Mouse (Mus musculus): ENCODE measurements at regions not wholly inside any gene's neighbourhood (a gene's known extent, or its start where the extent isn't known, plus 50 kb on each side); places are given as distances from the start of the nearest gene placed in this dataset.
A peak's percentile ranks its signal among the peaks of the same experiment; 100 is the strongest.

GRCm38 (mm10) chr9:47081407-47081806, 82.9 kb downstream of the Gm4791 start:
- TF ChIP-seq POLR2A (IDR thresholded peaks at IDR 0.05; ENCODE audit: extremely low read depth, insufficient read depth, low read length) (no peak), CTCF (IDR thresholded peaks at IDR 0.05; ENCODE audit: low read depth, low read length) (no peak)
- Histone ChIP-seq H3K36me3 (ENCODE audit: control insufficient read depth, insufficient read depth, low read length) (no peaks in the 10 kb centered on the region), H3K27ac (replicated peaks; ENCODE audit: insufficient read depth, low read depth, low read length) (no peak overlapping the region), H3K79me2 (ENCODE audit: control insufficient read depth, insufficient read depth, low read length) (no peaks in the 10 kb centered on the region), H3K9ac (ENCODE audit: low read depth, low read length) (no peak overlapping the region), H3K27me3 (ENCODE audit: control insufficient read depth, insufficient read depth, low read length) (no peaks in the 10 kb centered on the region), H3K4me3 (ENCODE audit: insufficient read depth, low read depth, low read length) (no peak overlapping the region), H3K4me1 (ENCODE audit: control insufficient read depth, insufficient read depth, low read length) (0 out of 2 replicates have a peak, but pooled peaks cover 3% of the 10 kb centered on the region)
- DNase-seq (ENCODE audit: extremely low read depth, low read depth, low spot score): no peak
- 96% methylated on average over 6 of the region's 6 CpGs for WGBS

- TF ChIP-seq CTCF (IDR thresholded peaks at IDR 0.05; ENCODE audit: low read depth, low read length) (no peak), POLR2A (IDR thresholded peaks at IDR 0.05; ENCODE audit: extremely low read depth, insufficient read depth, low read length) (no peak)
- no peak overlapping the region for H3K4me3 ChIP-seq (ENCODE audit: insufficient read depth, low read depth, low read length)
- no peaks in the 10 kb centered on the region for H3K4me1 ChIP-seq (ENCODE audit: control insufficient read depth, insufficient read depth, low read length)
- H3K27ac ChIP-seq (replicated peaks; ENCODE audit: insufficient read depth, low read depth, low read length): no peak overlapping the region
- WGBS: 79% methylated on average over 10 of the region's 10 CpGs
- no peaks in the 10 kb centered on the region for H3K27me3 ChIP-seq (ENCODE audit: control insufficient read depth, insufficient read depth, low read length)
- H3K36me3 ChIP-seq (ENCODE audit: control insufficient read depth, insufficient read depth, low read length): no peaks in the 10 kb centered on the region
- H3K79me2 ChIP-seq (ENCODE audit: control insufficient read depth, insufficient read depth, low read length): no peaks in the 10 kb centered on the region
- no peak for DNase-seq (ENCODE audit: extremely low read depth, low read depth, low spot score)
- no peak overlapping the region for H3K9ac ChIP-seq (ENCODE audit: low read depth, low read length)
These were observed 93.3 kb downstream of the Gm4791 start for GRCm38 (mm10) chr9:47091796-47092195.

DNA sequence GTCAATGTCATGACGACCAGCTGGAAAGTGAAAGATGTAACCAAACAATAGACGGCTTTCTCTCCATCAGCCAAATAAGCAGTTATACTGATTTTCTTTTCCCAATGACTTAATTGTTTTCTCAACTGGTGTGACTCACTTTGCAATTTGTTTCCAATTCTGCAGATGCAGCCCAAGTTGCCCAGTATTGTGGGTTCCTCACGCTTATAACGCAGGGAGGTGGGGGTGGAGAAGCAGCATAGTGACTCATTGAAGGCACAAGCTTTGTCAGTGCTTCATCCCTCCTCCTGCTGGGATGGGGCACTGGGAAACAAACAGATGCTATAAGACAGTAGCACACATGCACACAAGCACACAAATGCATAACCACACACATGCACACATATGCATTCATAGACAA, 97.1 kb downstream of the Gm4791 start:
- no peak overlapping the region for H3K9ac ChIP-seq (ENCODE audit: low read depth, low read length)
- WGBS: 91% methylated on average over 4 of the region's 4 CpGs
- H3K4me1 ChIP-seq (ENCODE audit: control insufficient read depth, insufficient read depth, low read length): no peaks in the 10 kb centered on the region
- H3K4me3 ChIP-seq (ENCODE audit: insufficient read depth, low read depth, low read length): no peak overlapping the region
- H3K27ac ChIP-seq (replicated peaks; ENCODE audit: insufficient read depth, low read depth, low read length): no peak overlapping the region
- TF ChIP-seq POLR2A (IDR thresholded peaks at IDR 0.05; ENCODE audit: extremely low read depth, insufficient read depth, low read length) (no peak), CTCF (IDR thresholded peaks at IDR 0.05; ENCODE audit: low read depth, low read length) (no peak)
- H3K27me3 ChIP-seq (ENCODE audit: control insufficient read depth, insufficient read depth, low read length): no peaks in the 10 kb centered on the region
- no peak for DNase-seq (ENCODE audit: extremely low read depth, low read depth, low spot score)
- no peaks in the 10 kb centered on the region for H3K36me3 ChIP-seq (ENCODE audit: control insufficient read depth, insufficient read depth, low read length)
- H3K79me2 ChIP-seq (ENCODE audit: control insufficient read depth, insufficient read depth, low read length): no peaks in the 10 kb centered on the region

- TF ChIP-seq POLR2A (IDR thresholded peaks at IDR 0.05; ENCODE audit: extremely low read depth, insufficient read depth, low read length): no peak
- no peak for TF ChIP-seq CTCF (IDR thresholded peaks at IDR 0.05; ENCODE audit: low read depth, low read length)
- Histone ChIP-seq H3K27ac (replicated peaks; ENCODE audit: insufficient read depth, low read depth, low read length) (no peak overlapping the region), H3K4me1 (ENCODE audit: control insufficient read depth, insufficient read depth, low read length) (no peaks in the 10 kb centered on the region), H3K27me3 (ENCODE audit: control insufficient read depth, insufficient read depth, low read length) (no peaks in the 10 kb centered on the region), H3K36me3 (ENCODE audit: control insufficient read depth, insufficient read depth, low read length) (no peaks in the 10 kb centered on the region), H3K9ac (ENCODE audit: low read depth, low read length) (no peak overlapping the region), H3K79me2 (ENCODE audit: control insufficient read depth, insufficient read depth, low read length) (no peaks in the 10 kb centered on the region), H3K4me3 (ENCODE audit: insufficient read depth, low read depth, low read length) (no peak overlapping the region)
- 73% methylated on average over 3 of the region's 3 CpGs for WGBS
- DNase-seq (ENCODE audit: extremely low read depth, low read depth, low spot score): no peak
These were observed 104.8 kb downstream of the Gm4791 start for GRCm38 (mm10) chr9:47103316-47103715.

DNA sequence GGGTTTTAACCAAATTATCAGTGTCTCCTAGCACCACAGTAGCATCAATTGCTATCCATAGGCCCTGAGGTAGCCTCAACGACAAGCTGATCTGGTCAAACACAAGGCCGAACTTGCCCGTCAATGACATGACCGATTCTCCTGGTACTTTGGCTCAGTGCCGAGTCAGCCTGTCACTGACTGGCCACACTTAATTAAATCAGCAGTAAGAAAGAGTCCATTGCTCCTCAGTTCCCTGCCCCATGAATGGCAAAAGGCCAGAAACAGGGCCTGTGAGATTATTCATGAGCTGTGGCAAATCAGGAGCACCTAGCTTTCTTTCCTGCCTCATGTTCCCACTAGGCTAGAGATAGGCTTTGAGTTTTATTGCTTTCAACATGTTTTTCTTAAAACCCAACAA, 105.4 kb downstream of the Gm4791 start:
- DNase-seq (ENCODE audit: extremely low read depth, low read depth, low spot score): peak; percentile 1
- Histone ChIP-seq H3K4me3 (ENCODE audit: insufficient read depth, low read depth, low read length) (no peak overlapping the region), H3K4me1 (ENCODE audit: control insufficient read depth, insufficient read depth, low read length) (no peaks in the 10 kb centered on the region), H3K27me3 (ENCODE audit: control insufficient read depth, insufficient read depth, low read length) (no peaks in the 10 kb centered on the region), H3K9ac (ENCODE audit: low read depth, low read length) (no peak overlapping the region), H3K79me2 (ENCODE audit: control insufficient read depth, insufficient read depth, low read length) (no peaks in the 10 kb centered on the region), H3K36me3 (ENCODE audit: control insufficient read depth, insufficient read depth, low read length) (no peaks in the 10 kb centered on the region), H3K27ac (replicated peaks; ENCODE audit: insufficient read depth, low read depth, low read length) (no peak overlapping the region)
- 91% methylated on average over 5 of the region's 5 CpGs for WGBS
- TF ChIP-seq POLR2A (IDR thresholded peaks at IDR 0.05; ENCODE audit: extremely low read depth, insufficient read depth, low read length): no peak
- TF ChIP-seq CTCF (IDR thresholded peaks at IDR 0.05; ENCODE audit: low read depth, low read length): no peak

DNA sequence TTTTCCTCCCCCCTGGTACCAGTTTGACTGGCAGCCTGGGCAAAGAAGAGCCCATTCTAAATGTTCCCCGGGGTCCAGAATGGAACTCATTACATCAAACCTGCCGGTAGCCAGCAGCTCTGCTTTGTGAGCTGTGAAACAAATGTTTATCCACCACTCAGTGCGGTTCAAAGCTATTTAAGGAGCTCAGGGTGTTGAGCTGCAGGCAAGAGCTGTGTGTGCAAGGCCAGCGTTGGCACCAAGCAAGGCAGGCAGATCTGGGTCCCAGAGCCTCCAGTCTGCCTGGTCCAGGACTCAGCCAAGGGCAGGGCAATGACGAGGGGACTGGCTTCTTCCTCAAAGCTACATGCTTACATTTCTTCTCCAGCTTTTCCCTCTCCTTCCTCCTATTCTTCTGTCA, 109.6 kb downstream of the Gm4791 start:
- no peak for DNase-seq (ENCODE audit: extremely low read depth, low read depth, low spot score)
- H3K27ac ChIP-seq (replicated peaks; ENCODE audit: insufficient read depth, low read depth, low read length): no peak overlapping the region
- H3K36me3 ChIP-seq (ENCODE audit: control insufficient read depth, insufficient read depth, low read length): no peaks in the 10 kb centered on the region
- TF ChIP-seq CTCF (IDR thresholded peaks at IDR 0.05; ENCODE audit: low read depth, low read length): no peak
- H3K4me1 ChIP-seq (ENCODE audit: control insufficient read depth, insufficient read depth, low read length): no peaks in the 10 kb centered on the region
- H3K9ac ChIP-seq (ENCODE audit: low read depth, low read length): no peak overlapping the region
- 54% methylated on average over 5 of the region's 5 CpGs for WGBS
- no peaks in the 10 kb centered on the region for H3K79me2 ChIP-seq (ENCODE audit: control insufficient read depth, insufficient read depth, low read length)
- H3K27me3 ChIP-seq (ENCODE audit: control insufficient read depth, insufficient read depth, low read length): no peaks in the 10 kb centered on the region
- H3K4me3 ChIP-seq (ENCODE audit: insufficient read depth, low read depth, low read length): no peak overlapping the region
